In genomic region chr11:3853481-3854034, GRCm38 (mm10) we compare ENCODE assay signal across 8 mouse cellular contexts. TPM values are rescaled to one million over a fixed set of nuclear protein-coding genes. Genes with fewer than 3 reads are reported as not detected.
A peak's percentile ranks its signal among the peaks of the same experiment; 100 is the strongest.
DNase-seq lines count a peak whose midpoint lies in the region; ATAC-seq lines count a peak whose summit lies in the region.

No protein-coding gene starts in this region.

- no peaks in the 10 kb centered on the region for H3K27me3 ChIP-seq in limb, embryonic 15.5 days
- no peaks in the 10 kb centered on the region for H3K27me3 ChIP-seq in kidney, embryonic 16.5 days (ENCODE audit: insufficient read depth, low read length)

- H3K4me3 ChIP-seq in limb, embryonic 15.5 days, result no peak overlapping the region
- H3K4me3 ChIP-seq in kidney, embryonic 16.5 days (ENCODE audit: low read length), result no peak overlapping the region

- no peak overlapping the region for H3K4me2 ChIP-seq in limb, embryonic 15.5 days
- no peak overlapping the region for H3K4me2 ChIP-seq in kidney, embryonic 16.5 days (replicated peaks; ENCODE audit: low read depth, low read length)

- no peak overlapping the region for H3K27ac ChIP-seq in limb, embryonic 15.5 days
- H3K27ac ChIP-seq in kidney, embryonic 16.5 days (ENCODE audit: low read length), result no peak overlapping the region

- 0 out of 2 replicates have a peak, but pooled peaks have one; percentile 61 for ATAC-seq in limb, embryonic 15.5 days (ENCODE audit: insufficient number of reproducible peaks, low FRiP score, low TSS enrichment, low read depth)
- no peak for ATAC-seq in kidney, embryonic 16.5 days (ENCODE audit: low FRiP score, low TSS enrichment)

- WGBS in limb, embryonic 15.5 days, result 50% methylated on average over 5 of the region's 5 CpGs
- 82% methylated on average over 5 of the region's 5 CpGs for WGBS in kidney, embryonic 16.5 days

- intact Hi-C loops in heart, postnatal 36 days (cut with DNase I), result no loop called here

- H3K9me3 ChIP-seq in limb, embryonic 15.5 days, result no peaks in the 10 kb centered on the region
- H3K9me3 ChIP-seq in kidney, embryonic 16.5 days (ENCODE audit: low read length), result no peaks in the 10 kb centered on the region

- DNase-seq in lung, postnatal 36 days, result peak; percentile 16
- no peak for DNase-seq in lung, postnatal 14 days
- peak; percentile 97 to 98 for DNase-seq in cerebellum, postnatal 10 days
- peak; percentile 20 to 42 for DNase-seq in heart, postnatal 36 days
- no peak for DNase-seq in thymus, postnatal 36 days
- DNase-seq in embryo, embryonic 10.5 days (ENCODE audit: low spot score), result no peak

- no peak overlapping the region for H3K9ac ChIP-seq in limb, embryonic 15.5 days
- H3K9ac ChIP-seq in kidney, embryonic 16.5 days (replicated peaks; ENCODE audit: low read length), result no peak overlapping the region

- H3K4me1 ChIP-seq in limb, embryonic 15.5 days, result peaks cover 3% of the 10 kb centered on the region; the same call in 1 of the 2 replicates
- H3K4me1 ChIP-seq in kidney, embryonic 16.5 days (ENCODE audit: insufficient read depth, low read length), result 0 out of 2 replicates have a peak, but pooled peaks cover 4% of the 10 kb centered on the region

- no peaks in the 10 kb centered on the region for H3K36me3 ChIP-seq in limb, embryonic 15.5 days
- no peaks in the 10 kb centered on the region for H3K36me3 ChIP-seq in kidney, embryonic 16.5 days (ENCODE audit: insufficient read depth, low read length)

RNA-seq across cellular contexts. Expression of gene Osbp2, which starts 10.1 kb away (rescaled TPM):
- total RNA-seq in heart, postnatal 36 days (2021), result 10 to 100 TPM; 14.1 to 14.3 TPM
- polyA plus RNA-seq in limb, embryonic 15.5 days (2015; fragmentation: Nextera tagmentation; extraction: Ambion mirVana), result 0.77 and 0.78 TPM in 2 replicates
- 1.1 and 1.2 TPM in 2 replicates for polyA plus RNA-seq in kidney, embryonic 16.5 days (2015; fragmentation: Nextera tagmentation; extraction: Ambion mirVana)

RNA-seq across cellular contexts. Expression of gene 4921536K21Rik, which starts 41.3 kb away (rescaled TPM):
- total RNA-seq in heart, postnatal 36 days (2021), result under 1 TPM; 0.54 to 0.92 TPM
- 0.09 and 0.23 TPM in 2 replicates for polyA plus RNA-seq in limb, embryonic 15.5 days (2015; fragmentation: Nextera tagmentation; extraction: Ambion mirVana)
- polyA plus RNA-seq in kidney, embryonic 16.5 days (2015; fragmentation: Nextera tagmentation; extraction: Ambion mirVana), result 0.62 and 0.71 TPM in 2 replicates

RNA-seq across cellular contexts. Expression of gene Dusp18, which starts 41.5 kb away (rescaled TPM):
- 10 to 100 TPM; 28.3 to 48.8 TPM for total RNA-seq in heart, postnatal 36 days (2021)
- 7.6 and 9.0 TPM in 2 replicates for polyA plus RNA-seq in limb, embryonic 15.5 days (2015; fragmentation: Nextera tagmentation; extraction: Ambion mirVana)
- 14.7 and 16.4 TPM in 2 replicates for polyA plus RNA-seq in kidney, embryonic 16.5 days (2015; fragmentation: Nextera tagmentation; extraction: Ambion mirVana)

Comparison
In these comparisons a context has a peak if more than half of its experiments do, and no peak if none do; other contexts are left out.
1. DNase-seq: peak in lung, postnatal 36 days (single experiment), cerebellum, postnatal 10 days (2 of 2) and heart, postnatal 36 days (2 of 2); none in lung, postnatal 14 days (single experiment), thymus, postnatal 36 days (0 of 2) and embryo, embryonic 10.5 days (single experiment).